Mouse (Mus musculus) heart, embryonic 16.5 days (tissue): ENCODE measurements around the gene Ppfibp1. TPM values are rescaled to one million over a fixed set of nuclear protein-coding genes. Genes with fewer than 3 reads are reported as not detected.
A peak's percentile ranks its signal among the peaks of the same experiment; 100 is the strongest.

Experiments used
- ATAC-seq: fragments of 200-750 bp; cut with Nextera tagmentation; replicated peaks from 2 replicates; pipeline ENCODE4 v1.8.0; 2017; ENCODE audit warnings: moderate number of reproducible peaks; ENCODE audit not compliant: insufficient read depth, low FRiP score; ENCODE audit errors: extremely low read depth
- H3K27ac ChIP-seq: fragments of 300-500 bp; sonication (generic); 2 replicates; pipeline ENCODE4 v1.5.1; 2014; ENCODE audit warnings: mild to moderate bottlenecking, low read length, control low read depth, moderate library complexity
- H3K27me3 ChIP-seq: fragments of 300-500 bp; sonication (generic); 2 replicates; pipeline ENCODE4 v1.6.1; 2014; ENCODE audit warnings: low read length, mixed read lengths; ENCODE audit not compliant: control insufficient read depth, insufficient read depth
- H3K36me3 ChIP-seq: fragments of 300-500 bp; sonication (generic); 2 replicates; pipeline ENCODE4 v1.6.1; 2014; ENCODE audit not compliant: control insufficient read depth, insufficient read depth
- H3K4me1 ChIP-seq: fragments of 300-500 bp; sonication (generic); 2 replicates; pipeline ENCODE4 v1.6.1; 2014; ENCODE audit warnings: low read length, mixed read lengths; ENCODE audit not compliant: control insufficient read depth, insufficient read depth
- H3K4me2 ChIP-seq: fragments of 300-500 bp; sonication (generic); 2 replicates; pipeline ENCODE4 v1.6.1; 2014; ENCODE audit warnings: low read depth, mild to moderate bottlenecking, control low read depth, low read length
- H3K4me3 ChIP-seq: fragments of 300-500 bp; sonication (generic); 2 replicates; pipeline ENCODE4 v1.5.1; 2014; ENCODE audit warnings: mild to moderate bottlenecking, control low read depth, low read length
- H3K9ac ChIP-seq: fragments of 300-500 bp; sonication (generic); 2 replicates; pipeline ENCODE4 v1.6.1; 2014; ENCODE audit warnings: low read length, control low read depth
- H3K9me3 ChIP-seq: fragments of 300-500 bp; sonication (generic); replicated peaks from 2 replicates; pipeline ENCODE4 v1.6.1; 2016; ENCODE audit warnings: low read length; ENCODE audit not compliant: control insufficient read depth
- WGBS: fragments of 180-500 bp; shearing (Covaris S2); extraction: QIAGEN DNeasy Blood & Tissue Kit; methylation state at CpG from one replicate; pipeline ENCODE4 v1.1.7; 2014; 5-methylcytosine and 5-hydroxymethylcytosine counted together
- polyA plus RNA-seq: library from polyadenylated mRNA; unstranded; fragments of >200 nt; fragmentation: Nextera tagmentation; extraction: Ambion mirVana; gene quantifications from 2 replicates; pipeline ENCODE4 v1.2.1, GENCODE M21; 2015

Ppfibp1 gene
- polyA plus RNA-seq, 1 experiment from 2014 or later, result 49.8 TPM

DNA sequence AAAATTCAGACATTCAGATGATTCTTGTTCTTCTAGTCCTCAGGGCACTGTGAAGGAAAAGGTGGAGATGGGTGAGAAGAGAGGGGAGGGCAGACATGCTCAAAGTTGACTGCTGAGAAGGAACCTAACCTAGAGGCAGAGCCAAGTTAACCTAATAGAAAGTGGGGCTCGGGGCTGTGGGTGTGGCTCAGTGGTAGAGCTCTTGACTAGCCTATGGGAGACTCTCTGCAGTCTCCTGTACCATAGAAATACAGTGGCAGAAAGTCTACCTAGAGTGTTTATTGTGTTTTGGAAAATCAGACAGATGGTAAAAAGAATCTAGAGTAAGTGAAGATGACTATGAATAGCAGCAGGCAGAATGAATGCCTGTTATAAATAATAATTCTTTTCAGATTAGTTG lies 67.2 kb downstream of the Ppfibp1 start:
- H3K4me2 ChIP-seq, result no peak overlapping the region
- 67% methylated on average over 1 of the region's 1 CpGs for WGBS
- peaks cover 9% of the 10 kb centered on the region for H3K4me1 ChIP-seq
- no peaks in the 10 kb centered on the region for H3K9me3 ChIP-seq
- no peak overlapping the region for H3K4me3 ChIP-seq
- no peak overlapping the region for H3K9ac ChIP-seq
- no peak overlapping the region for H3K27ac ChIP-seq
- H3K36me3 ChIP-seq, result no peaks in the 10 kb centered on the region
- no peak for ATAC-seq
- no peaks in the 10 kb centered on the region for H3K27me3 ChIP-seq

DNA sequence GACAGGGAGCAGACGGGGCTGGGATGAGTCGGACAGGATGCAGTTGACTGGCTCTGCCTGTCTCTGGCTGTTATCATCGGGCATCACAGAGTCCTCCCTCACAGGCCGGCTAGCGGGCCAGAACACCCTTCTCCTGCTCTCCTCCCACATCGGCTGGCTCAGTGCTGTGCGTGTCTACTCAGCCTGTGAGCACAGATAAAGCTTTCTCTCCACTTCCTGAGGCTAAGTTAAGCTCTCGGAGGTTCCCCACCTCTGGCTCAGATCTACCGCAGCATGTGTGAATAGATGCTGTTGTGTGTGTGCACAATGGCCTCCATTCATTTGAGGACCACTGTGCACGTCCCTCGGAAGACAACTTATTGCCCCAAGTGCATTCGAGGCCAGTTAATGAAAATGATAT lies 67.6 kb downstream of the Ppfibp1 start:
- WGBS, result 20% methylated on average over 12 of the region's 12 CpGs
- no peaks in the 10 kb centered on the region for H3K36me3 ChIP-seq
- no peaks in the 10 kb centered on the region for H3K9me3 ChIP-seq
- peaks cover 13% of the 10 kb centered on the region for H3K4me1 ChIP-seq
- no peak overlapping the region for H3K4me3 ChIP-seq
- peak; percentile 75; the same call in 1 of the 2 replicates for ATAC-seq
- H3K4me2 ChIP-seq, result no peak overlapping the region
- no peak overlapping the region for H3K9ac ChIP-seq
- no peak overlapping the region for H3K27ac ChIP-seq
- H3K27me3 ChIP-seq, result no peaks in the 10 kb centered on the region

DNA sequence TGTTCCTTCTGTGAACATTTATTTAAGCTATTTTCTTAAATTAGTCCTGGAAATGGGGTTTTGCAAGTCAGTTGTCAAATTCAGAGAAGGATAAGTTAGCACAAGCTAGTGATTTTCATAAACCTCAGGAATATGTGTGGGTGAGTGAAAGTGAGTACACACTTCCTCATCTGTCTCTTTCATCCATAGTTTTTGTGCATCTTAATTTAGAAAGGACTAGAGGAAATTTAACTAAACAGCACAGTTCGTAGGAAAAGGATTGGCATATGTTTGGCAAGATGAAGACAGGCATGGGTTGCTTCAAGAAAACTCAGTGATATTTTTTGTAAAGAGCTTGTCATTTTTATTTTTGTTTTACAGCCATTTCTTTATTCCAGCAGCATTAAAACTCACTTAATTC lies 68.7 kb downstream of the Ppfibp1 start:
- H3K4me1 ChIP-seq, result peaks cover 19% of the 10 kb centered on the region
- no peak for ATAC-seq

DNA sequence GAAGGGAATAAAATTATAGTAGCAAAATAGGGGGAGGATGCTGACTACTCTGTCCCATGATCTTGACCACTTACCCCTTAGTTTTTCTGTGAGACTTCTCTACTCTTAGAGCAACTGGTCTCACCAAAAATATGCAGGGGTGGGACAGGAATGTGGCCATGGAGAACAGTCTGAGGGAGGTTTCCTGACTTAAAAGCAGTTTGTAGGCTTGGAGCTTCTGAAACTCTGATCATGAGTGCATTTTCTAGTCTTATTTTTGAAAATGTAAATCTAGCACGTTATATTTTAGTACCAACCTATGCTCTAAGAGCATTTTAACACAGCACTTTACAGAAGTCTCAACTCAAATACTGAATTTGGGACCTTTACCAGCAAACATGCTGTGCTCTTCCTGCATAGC lies 70.4 kb downstream of the Ppfibp1 start:
- H3K9ac ChIP-seq, result no peak overlapping the region
- H3K4me1 ChIP-seq, result peaks cover 25% of the 10 kb centered on the region
- H3K9me3 ChIP-seq, result no peaks in the 10 kb centered on the region
- no peaks in the 10 kb centered on the region for H3K36me3 ChIP-seq
- H3K27ac ChIP-seq, result no peak overlapping the region
- H3K27me3 ChIP-seq, result no peaks in the 10 kb centered on the region
- no peak overlapping the region for H3K4me3 ChIP-seq
- ATAC-seq, result no peak
- 69% methylated on average over 1 of the region's 1 CpGs for WGBS
- no peak overlapping the region for H3K4me2 ChIP-seq

More for the DNA sequence above, 68.7 kb downstream of the Ppfibp1 start:
- H3K4me2 ChIP-seq, result no peak overlapping the region
- no peaks in the 10 kb centered on the region for H3K36me3 ChIP-seq
- H3K4me3 ChIP-seq, result no peak overlapping the region
- no peak overlapping the region for H3K27ac ChIP-seq
- H3K27me3 ChIP-seq, result no peaks in the 10 kb centered on the region
- H3K9ac ChIP-seq, result no peak overlapping the region
- no peaks in the 10 kb centered on the region for H3K9me3 ChIP-seq
- 87% methylated on average over 1 of the region's 1 CpGs for WGBS

DNA sequence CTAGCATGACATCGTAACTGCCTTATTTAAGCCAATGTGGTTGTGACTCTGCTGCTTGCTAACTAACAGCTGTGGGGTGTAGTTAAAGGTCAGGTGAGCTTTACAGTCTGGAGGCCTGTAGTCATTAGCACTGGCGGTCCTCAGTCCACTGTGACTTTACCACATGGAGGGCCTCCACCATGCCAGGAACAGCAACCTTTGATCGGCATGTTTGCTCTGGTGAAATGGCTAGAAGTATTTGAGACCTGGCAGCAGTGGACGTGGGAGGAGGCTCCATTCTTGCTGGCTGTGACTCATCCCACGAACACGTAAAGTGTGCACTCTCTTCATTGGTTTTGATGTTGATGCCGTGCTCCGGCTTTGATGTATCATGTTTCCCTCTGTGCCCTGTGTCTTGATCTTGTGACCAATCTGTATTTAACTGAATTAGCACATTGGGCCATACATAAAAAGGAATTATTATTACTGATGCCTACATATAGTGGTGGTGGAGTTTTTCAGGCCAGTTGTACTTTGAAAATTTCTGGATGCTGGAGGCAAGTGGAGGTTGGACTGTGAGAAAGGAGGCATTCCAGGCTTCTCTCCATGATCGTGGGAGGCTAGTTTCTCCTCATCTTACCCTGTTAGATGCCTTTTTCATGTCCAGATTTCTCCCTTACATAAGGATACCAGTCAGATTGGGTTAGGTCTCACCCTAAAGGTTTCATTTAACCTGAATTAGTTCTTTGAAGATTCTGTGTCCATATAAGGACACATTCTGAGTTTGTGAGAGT lies 71.8 kb downstream of the Ppfibp1 start:
- no peak overlapping the region for H3K9ac ChIP-seq
- H3K4me1 ChIP-seq, result peaks cover 25% of the 10 kb centered on the region
- no peak overlapping the region for H3K4me3 ChIP-seq
- H3K9me3 ChIP-seq, result no peaks in the 10 kb centered on the region
- WGBS, result 64% methylated on average over 9 of the region's 9 CpGs
- ATAC-seq, result no peak
- no peaks in the 10 kb centered on the region for H3K36me3 ChIP-seq
- no peak overlapping the region for H3K4me2 ChIP-seq
- H3K27me3 ChIP-seq, result no peaks in the 10 kb centered on the region
- no peak overlapping the region for H3K27ac ChIP-seq

DNA sequence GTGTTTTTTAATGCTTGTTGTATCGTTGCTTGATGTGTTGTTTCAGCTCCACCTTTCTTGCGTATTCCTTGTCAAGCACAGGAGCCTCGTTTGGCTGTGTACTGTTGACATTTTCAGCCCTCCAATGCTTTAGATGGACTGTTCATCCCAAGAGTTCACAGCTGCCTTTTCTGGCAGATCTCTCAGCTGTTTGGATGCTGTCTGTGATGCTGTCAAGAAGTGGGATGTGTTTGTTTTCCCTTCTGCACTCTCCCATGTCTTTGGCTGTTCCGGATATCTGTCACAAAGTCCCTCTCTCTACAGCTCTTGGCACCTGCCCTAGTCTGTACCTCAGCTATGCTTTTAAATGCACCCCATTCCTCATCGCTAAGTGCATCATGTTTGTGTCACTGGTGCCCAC lies 72.7 kb downstream of the Ppfibp1 start:
- Histone ChIP-seq H3K27me3 (no peaks in the 10 kb centered on the region), H3K4me3 (no peak overlapping the region), H3K36me3 (no peaks in the 10 kb centered on the region), H3K9me3 (no peaks in the 10 kb centered on the region), H3K4me2 (no peak overlapping the region), H3K9ac (no peak overlapping the region), H3K4me1 (peaks cover 18% of the 10 kb centered on the region), H3K27ac (no peak overlapping the region)
- WGBS, result 49% methylated on average over 5 of the region's 5 CpGs
- ATAC-seq, result no peak

DNA sequence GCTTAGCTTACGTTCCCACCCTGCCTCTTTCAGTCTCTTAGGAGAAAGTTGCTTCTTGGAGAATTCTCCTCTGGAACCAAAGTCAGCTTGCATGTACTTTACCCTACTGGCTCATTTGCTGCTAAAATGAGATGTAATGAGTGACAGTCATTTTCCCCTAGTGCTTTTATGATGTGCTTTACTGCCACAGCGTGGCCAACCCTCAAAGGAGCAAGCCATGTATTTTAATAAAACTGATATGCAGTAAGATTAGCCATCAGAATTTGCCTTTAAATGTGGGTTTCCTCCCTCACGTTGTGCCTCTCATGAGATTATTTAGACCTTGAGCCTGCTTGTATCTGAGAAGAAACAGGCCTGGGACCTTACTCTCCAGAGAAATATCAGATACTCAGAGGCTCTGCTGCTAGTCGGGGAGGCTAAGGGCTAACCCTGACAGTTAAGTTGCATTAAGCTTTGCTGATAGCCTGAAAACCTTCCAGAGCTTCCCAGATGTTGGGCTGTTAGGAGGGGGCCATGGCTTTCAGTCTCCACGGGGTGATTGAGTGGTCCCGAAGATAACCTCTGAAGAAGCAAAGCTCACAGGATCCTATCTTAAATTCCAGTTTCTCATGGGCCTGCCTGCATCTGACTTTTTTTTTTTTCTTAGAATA lies 73.7 kb downstream of the Ppfibp1 start:
- peaks cover 18% of the 10 kb centered on the region for H3K4me1 ChIP-seq
- H3K36me3 ChIP-seq, result no peaks in the 10 kb centered on the region
- ATAC-seq, result no peak
- no peak overlapping the region for H3K4me2 ChIP-seq
- H3K27me3 ChIP-seq, result no peaks in the 10 kb centered on the region
- H3K9ac ChIP-seq, result no peak overlapping the region
- 27% methylated on average over 6 of the region's 6 CpGs for WGBS
- no peaks in the 10 kb centered on the region for H3K9me3 ChIP-seq
- H3K27ac ChIP-seq, result no peak overlapping the region; the same call in 1 of the 2 replicates
- no peak overlapping the region for H3K4me3 ChIP-seq

DNA sequence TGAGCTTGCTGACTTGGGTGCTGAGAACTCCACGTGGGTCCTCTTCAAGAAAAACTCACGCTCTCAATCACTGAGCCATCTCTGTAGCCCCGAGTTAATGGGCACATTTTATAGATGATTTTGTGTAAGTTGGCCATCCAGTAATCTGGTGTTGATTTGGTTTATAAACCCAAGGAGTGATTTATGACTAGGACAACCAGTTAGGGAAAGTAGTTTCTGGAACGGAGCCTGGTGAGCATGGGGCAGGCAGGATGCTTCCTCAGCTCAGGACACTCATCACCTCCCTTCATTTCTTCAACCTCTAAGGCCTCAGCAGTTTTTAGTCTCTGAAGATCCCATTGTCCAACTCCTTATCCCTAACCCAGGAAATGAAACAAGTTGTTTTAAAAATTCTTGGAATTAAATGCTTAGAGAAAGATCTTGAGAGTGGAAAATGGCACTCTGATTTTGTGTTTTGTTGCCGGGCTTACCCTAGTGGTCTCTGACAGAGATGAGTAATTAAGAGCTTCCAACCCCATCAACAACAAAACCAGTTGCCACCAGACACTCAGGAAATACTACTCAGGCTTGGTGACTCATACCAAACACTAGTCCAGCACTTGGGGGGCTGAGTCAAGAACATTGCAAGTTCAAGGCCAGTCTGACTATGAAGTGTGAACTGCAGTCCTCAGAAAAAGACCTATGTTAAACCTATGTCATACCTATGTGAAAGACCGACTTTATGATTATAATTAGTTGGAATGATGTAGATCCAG lies 75.3 kb downstream of the Ppfibp1 start:
- Histone ChIP-seq H3K9ac (no peak overlapping the region), H3K36me3 (no peaks in the 10 kb centered on the region)
- 85% methylated on average over 6 of the region's 6 CpGs for WGBS

More for the DNA sequence above, 75.3 kb downstream of the Ppfibp1 start:
- ATAC-seq, result no peak
- no peaks in the 10 kb centered on the region for H3K27me3 ChIP-seq
- no peak overlapping the region for H3K4me2 ChIP-seq
- peaks cover 18% of the 10 kb centered on the region for H3K4me1 ChIP-seq
- no peaks in the 10 kb centered on the region for H3K9me3 ChIP-seq
- no peak overlapping the region for H3K27ac ChIP-seq
- H3K4me3 ChIP-seq, result no peak overlapping the region
